Mouse (Mus musculus) cerebellum, adult 11 months (tissue): ENCODE data around the gene Tsen54.
A peak's percentile ranks its signal among the peaks of the same experiment; 100 is the strongest.
"Not testable (repeated sequence)": the region's sequence is repeated elsewhere in the genome, so short reads cannot be mapped to it uniquely, and the experiment has no call there.

Experiments
- DNase-seq: peaks from one replicate; pipeline ENCODE4 v3.0.0; 2022

Tsen54 gene

GRCm38 (mm10) chr11:115831518-115831917 lies 17.0 kb downstream of the Tsen54 start:
- no peak for DNase-seq

DNA sequence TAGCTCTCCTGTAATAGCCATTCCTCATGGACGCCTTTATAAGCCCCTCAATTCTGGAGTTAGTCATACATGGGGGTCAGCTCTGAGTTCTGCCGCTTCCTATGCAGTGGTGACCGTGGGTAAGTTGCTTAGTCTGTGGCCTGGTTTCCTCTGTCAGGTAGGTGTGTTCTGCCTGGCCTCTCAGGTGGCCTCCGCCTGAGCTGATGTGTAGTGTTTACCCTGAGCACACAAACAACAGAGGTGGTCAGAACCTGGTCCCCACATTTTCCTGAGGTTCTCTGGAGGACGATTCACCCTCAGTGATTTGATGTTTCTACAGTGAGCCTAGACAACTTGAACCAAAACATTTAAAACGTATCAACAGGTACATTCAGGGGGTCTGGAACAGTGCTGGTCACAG lies 17.5 kb downstream of the Tsen54 start:
- no peak for DNase-seq

GRCm38 (mm10) chr11:115832523-115832922 lies 18.0 kb downstream of the Tsen54 start:
- DNase-seq, result no peak

DNA sequence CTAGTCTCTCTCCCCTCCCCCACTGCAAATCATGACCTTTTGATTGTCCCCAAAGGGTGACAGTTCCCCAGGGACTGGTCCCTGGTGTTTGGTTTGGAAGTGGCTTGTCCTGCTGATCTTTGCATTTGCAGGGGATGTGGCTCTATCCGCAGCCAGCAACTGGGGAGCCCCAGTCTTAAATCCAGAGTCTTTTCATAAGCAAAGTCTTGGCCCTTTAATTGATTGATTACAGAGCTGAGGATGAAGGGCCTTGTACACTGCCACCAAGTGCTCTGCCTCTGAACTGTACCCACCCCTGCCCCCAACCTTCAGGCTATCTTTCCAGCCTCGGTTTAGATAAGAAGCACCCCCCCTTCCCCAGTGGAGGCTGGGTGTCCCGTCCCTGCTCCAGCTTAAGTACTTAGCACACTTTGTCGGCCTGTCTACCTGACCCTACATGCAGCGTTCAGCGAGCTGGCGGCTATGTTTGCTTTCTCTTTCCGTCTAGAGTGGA lies 18.5 kb downstream of the Tsen54 start:
- DNase-seq, result no peak

DNA sequence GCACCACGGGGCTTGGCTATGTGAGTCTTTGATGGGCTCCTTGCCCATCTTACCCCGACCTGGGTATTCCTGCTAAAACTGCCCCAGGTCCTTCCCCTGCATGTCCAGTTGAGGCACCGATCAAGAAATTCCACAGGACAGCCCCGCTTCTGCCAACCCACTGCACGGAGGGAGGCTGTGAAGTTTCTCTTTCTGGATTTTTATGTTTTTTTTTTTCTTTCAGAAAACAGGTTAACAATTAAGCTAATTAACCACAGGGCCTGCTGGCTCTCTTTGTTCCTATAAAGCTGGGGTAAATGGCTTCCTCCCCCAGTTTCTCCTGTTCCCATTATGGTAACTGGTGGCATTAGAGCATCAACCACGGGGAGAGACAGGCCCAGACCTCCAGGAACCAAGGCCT lies 19.5 kb downstream of the Tsen54 start:
- no peak for DNase-seq

GRCm38 (mm10) chr11:115836656-115837395 lies 22.3 kb downstream of the Tsen54 start:
- no peak for DNase-seq

DNA sequence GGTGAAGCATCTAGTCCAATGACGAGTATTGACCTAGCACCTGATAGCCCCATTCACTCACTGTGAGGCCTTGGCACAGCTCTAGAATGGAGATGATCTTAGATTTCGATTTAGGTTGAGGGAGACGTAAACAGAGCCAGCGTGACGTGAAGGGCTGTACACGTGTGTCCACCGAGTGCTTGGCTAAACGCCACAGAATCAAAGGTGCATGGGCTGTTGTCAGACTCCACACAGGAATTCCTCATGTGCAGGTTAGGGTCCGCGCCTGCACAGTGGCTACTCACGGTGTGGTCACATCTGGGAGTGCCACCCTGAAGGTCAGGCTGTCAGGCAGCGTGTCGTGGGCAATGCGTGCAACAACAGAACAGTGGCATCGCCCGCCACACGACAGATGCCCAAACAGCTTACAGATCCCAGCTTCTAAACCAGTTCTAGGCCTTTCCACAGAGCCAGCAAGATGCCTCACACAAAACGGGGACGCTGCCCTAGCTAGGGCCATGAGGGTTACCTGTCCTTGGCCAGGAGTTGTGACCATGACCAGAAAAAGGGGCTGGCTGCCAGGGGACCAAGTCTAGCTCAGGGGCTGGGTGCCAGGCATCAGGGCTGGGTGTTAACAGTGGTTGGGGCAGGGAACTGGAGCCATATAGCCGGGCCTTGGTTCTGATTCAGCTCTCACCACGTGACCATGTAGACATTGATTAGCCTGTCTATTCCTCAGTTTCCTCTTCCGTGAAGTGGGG lies 23.3 kb downstream of the Tsen54 start:
- DNase-seq, result no peak

GRCm38 (mm10) chr11:115838895-115839311 lies 24.4 kb downstream of the Tsen54 start:
- no peak for DNase-seq

DNA sequence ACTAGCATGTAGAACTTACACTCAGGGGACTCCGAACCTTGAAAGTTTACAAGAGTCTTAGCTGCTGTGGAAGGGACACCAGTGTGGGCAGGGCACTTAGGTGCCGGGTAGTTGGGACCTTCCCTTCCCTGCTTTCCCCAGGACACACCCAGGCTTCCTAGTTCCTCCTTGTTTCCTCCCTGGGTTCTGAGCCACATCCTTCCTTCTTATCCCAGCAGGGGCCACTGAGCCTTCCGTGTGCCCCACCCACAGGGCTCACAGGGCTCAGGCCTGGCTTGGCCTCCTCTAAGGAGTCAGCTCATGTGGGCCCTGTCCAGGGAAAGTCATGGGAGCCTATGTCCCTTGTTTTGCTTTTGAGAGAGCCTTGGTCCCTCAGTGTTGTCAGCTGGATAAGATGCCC lies 25.2 kb downstream of the Tsen54 start:
- no peak for DNase-seq

GRCm38 (mm10) chr11:115841044-115841443 lies 26.5 kb downstream of the Tsen54 start:
- DNase-seq, result no peak

DNA sequence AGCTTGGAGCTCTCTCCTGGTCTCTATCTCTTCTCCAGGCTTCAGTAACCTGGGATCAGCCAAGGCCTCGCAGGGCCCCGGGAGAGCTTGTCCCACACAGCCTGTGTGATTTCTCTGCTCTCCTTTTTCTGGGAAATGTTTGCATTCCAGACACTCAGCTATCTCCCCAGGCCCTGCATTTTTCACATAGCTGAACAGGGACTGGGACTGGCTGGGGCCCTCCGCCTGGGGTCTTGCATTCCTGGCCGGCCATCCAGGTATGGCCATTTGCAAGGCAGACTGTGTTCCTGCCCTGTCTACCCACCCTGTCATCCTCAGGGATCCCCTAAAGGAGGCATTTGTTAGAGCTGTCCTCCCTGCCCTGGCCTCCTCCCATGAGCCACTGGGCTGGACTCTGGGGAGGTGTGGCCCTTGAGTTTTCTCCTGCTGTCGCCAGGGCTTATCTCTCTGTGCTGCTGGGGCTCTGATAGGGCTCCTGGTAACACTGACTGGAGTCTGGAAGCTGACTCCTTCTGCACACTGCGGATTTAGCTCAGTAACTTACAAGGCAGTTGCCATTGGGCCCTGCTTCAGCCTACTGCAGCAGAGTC lies 27.5 kb downstream of the Tsen54 start:
- no peak for DNase-seq

- DNase-seq, result no peak
These were observed 28.8 kb downstream of the Tsen54 start for GRCm38 (mm10) chr11:115843141-115843890.

GRCm38 (mm10) chr11:115843891-115844239 lies 29.3 kb downstream of the Tsen54 start:
- no peak for DNase-seq

DNA sequence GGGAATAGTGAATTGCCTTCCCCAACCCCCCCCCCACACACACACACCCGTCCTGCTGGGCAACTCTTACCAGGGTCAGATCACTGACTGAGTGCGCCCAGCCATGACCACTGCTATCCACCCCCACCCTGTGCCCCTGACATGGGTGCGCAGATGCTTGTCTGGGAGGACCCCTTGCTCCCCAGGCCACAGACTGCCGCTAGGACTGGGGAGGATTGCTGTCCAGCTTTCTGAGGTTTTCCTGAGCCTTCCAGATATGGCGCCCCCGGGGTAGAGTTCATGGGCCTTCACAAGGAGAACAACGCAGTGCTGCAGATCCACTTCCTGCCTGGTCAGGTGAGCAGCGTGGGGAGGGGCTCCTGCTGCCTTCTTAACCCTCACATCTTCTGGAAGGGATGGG lies 29.7 kb downstream of the Tsen54 start:
- DNase-seq, result no peak

- no peak for DNase-seq
These were observed 31.3 kb downstream of the Tsen54 start for GRCm38 (mm10) chr11:115845819-115846218.

DNA sequence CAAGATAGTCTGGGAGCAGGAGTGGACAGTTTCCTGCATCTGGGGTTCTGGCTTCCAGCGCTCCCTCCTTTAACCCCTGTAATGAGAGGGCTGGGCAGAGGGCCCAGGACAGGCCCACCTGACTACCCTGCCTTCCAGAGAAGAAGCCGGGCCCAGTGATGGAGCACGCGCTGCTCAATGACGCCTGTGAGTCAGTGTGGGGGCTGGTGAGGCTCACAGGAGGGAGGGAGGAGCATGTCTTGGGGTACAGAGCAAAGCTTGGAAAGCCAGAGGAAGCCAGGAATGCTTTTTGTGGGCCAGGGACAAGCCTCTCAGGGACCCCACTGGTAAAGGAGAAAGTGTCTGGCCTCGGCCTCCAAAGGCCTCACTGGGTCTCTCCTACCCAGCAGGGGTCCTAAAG lies 40.1 kb downstream of the Tsen54 start:
- DNase-seq, result no peak

GRCm38 (mm10) chr11:115857146-115857545 lies 42.6 kb downstream of the Tsen54 start:
- DNase-seq, result not testable (repeated sequence)

DNA sequence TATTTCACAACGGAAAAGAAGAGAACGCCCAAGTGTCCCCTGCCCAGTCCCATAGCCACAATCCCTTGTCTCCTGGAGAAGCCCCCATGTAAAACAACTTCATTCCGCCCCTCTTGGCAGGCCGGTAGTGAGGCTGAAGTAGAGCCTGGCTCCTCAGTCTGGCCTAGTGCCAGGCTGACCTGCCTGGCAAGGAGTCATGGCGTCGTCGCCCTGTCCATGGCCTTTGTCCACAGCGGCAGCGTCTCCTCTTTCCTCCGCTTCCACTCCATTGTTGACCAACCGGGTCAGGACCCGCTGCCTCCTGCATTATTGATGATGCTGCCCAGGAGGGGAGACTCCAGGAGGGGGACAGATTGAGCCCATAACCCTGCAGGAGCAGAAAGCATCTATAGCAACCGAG lies 43.4 kb downstream of the Tsen54 start:
- DNase-seq, result no peak

DNA sequence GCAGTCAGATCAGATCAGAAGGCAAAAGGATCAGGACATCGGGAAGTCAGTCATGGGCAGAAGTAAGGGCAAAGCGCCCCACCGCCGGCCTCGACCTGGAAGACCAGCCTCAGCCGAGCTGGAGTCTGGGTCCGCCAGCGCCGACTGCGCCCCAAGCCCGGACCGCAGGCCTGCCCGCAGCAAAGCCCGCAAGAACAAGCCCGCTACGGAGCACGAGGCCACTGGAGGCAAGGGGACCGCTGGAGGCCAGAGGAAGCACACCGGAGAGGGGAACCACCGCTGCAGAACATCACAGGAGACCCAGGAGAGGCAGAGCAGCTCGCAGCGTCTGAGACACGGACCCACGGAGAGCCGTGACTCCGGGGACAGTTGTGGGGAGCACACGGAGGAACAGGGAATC lies 43.8 kb downstream of the Tsen54 start, which contains the start of gene Myo15b:
Gene Myo15b, plus strand, starts transcription at position 53 of the 400 bp plus-strand sequence.
- DNase-seq, result no peak

DNA sequence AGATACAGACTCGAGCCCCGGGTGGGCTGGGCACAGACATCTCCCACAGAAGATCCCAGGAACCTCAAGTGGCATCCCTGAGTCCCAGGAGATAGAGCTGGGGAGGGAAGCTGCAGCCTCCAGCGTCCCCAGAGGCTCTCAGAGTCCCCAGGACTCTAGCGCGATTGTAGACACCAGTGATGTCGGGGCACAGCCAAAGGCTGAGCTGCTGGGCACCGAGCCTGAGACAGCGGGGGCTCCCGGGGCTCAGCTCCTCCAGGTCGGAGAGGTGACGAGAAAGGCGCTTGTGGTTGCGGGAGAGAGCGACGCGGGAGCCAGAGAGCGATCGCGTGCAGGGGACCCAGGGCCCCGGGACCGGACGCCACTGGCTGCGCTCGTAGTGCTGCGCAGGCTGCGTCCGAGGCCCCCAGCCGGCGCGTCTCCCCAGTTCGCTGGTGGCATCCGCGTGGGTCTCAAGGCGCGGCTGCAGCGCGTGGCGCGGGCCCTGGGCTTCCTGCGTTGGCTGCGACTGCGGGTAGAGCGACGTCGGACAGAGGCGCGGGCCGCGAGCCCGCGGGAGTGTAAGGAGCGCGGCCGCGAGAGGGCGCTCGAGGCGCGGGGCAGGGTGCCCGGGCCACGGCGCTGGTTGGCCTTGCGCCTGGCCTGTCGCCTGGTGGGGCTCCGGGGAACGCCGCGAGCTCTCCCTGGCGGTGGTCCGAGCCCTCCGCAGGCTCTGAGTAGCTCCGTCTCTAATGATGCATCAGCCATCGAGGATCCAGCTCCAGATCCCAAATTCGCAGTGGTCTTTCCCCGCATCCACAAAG lies 44.8 kb downstream of the Tsen54 start:
- peak; percentile 61 for DNase-seq

DNA sequence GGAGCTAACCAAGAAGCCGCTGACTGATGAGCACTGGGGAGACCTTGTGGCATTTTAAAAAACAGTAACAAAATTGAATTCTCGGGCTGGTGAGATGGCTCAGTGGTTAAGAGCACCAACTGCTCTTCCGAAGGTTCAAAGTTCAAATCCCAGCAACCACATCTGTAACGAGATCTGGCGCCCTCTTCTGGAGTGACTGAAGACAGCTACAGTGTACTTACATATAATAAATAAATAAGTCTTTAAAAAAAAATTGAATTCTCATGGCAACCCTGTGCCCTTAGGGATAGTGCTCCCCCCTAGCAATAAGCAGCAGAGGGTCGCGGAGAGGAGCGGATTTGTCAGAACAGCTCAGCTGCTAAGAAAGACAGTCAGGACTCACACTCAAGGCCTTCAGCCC lies 49.4 kb downstream of the Tsen54 start:
- no peak for DNase-seq

- DNase-seq, result no peak
These were observed 54.9 kb downstream of the Tsen54 start for GRCm38 (mm10) chr11:115869393-115869792.
